Mouse (Mus musculus): ENCODE data around the gene Adamtsl5. TPM values are rescaled to one million over a fixed set of nuclear protein-coding genes. Genes with fewer than 3 reads are reported as not detected.
A peak's percentile ranks its signal among the peaks of the same experiment; 100 is the strongest.

Adamtsl5 gene
- polyA plus RNA-seq, 1 experiment from 2014 or later, result 0.65 TPM

- peaks cover 93% of the 10 kb centered on the region for H3K27me3 ChIP-seq (replicated peaks; ENCODE audit: low read depth, poor library complexity, severe bottlenecking)
- DNase-seq (ENCODE audit: low spot score), result no peak
- H3K4me1 ChIP-seq, result peaks cover 40% of the 10 kb centered on the region
- no peaks in the 10 kb centered on the region for H3K9me3 ChIP-seq
- no peak overlapping the region for H3K27ac ChIP-seq (replicated peaks)
- peaks cover 48% of the 10 kb centered on the region for H3K36me3 ChIP-seq (replicated peaks)
- 20% methylated on average over 12 of the region's 12 CpGs for WGBS
- H3K4me3 ChIP-seq, result peak overlapping the region; percentile 37
Measured at GRCm38 (mm10) chr10:80304458-80304857, 43.8 kb downstream of the Adamtsl5 start.

DNA sequence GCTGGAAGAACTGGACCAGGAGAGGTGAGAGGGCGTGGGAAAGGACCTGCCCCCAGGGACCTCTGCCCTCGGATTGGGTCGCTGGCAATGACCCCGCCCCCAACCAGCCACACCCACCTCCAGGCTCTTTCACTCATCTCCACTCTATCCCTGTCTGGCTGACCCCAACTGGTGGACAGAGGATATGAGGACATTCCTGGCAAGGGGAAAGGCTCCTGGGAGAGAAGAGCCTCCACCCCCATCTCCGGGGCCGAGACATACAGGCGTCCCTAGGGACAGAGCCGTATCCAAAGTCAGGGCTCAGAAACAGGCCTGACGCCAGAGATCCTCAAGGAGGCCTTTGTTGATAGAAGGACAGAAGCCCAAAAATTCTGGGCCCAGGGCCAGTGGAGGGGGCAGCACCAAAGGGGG lies 45.7 kb downstream of the Adamtsl5 start:
- H3K4me1 ChIP-seq, result peaks cover 58% of the 10 kb centered on the region
- no peak overlapping the region for H3K27ac ChIP-seq (replicated peaks)
- no peaks in the 10 kb centered on the region for H3K9me3 ChIP-seq
- peak overlapping the region; percentile 56 for H3K4me3 ChIP-seq
- DNase-seq (ENCODE audit: low spot score), result peak; percentile 56
- peaks cover 28% of the 10 kb centered on the region for H3K36me3 ChIP-seq (replicated peaks)
- H3K27me3 ChIP-seq (replicated peaks; ENCODE audit: low read depth, poor library complexity, severe bottlenecking), result peaks cover 95% of the 10 kb centered on the region
- 12% methylated on average over 9 of the region's 9 CpGs for WGBS

DNA sequence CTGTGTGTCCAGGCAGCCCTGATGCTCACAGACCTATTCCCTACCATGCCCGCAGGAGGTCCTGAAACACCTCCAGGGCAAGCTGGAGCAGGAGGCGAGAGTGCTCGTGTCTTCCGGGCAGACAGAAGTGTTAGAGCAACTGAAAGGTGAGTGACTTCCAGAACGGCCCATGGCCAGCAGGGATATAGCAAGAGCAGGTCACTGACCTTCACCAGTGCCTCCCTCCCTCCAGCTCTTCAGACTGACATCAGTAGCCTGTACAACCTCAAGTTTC lies 46.2 kb downstream of the Adamtsl5 start:
- Histone ChIP-seq H3K36me3 (replicated peaks) (peaks cover 23% of the 10 kb centered on the region), H3K9me3 (no peaks in the 10 kb centered on the region), H3K27me3 (replicated peaks; ENCODE audit: low read depth, poor library complexity, severe bottlenecking) (peaks cover 95% of the 10 kb centered on the region), H3K4me1 (peaks cover 63% of the 10 kb centered on the region), H3K4me3 (peak overlapping the region; percentile 56), H3K27ac (replicated peaks) (no peak overlapping the region)
- WGBS, result 46% methylated on average over 5 of the region's 5 CpGs
- DNase-seq (ENCODE audit: low spot score), result no peak

DNA sequence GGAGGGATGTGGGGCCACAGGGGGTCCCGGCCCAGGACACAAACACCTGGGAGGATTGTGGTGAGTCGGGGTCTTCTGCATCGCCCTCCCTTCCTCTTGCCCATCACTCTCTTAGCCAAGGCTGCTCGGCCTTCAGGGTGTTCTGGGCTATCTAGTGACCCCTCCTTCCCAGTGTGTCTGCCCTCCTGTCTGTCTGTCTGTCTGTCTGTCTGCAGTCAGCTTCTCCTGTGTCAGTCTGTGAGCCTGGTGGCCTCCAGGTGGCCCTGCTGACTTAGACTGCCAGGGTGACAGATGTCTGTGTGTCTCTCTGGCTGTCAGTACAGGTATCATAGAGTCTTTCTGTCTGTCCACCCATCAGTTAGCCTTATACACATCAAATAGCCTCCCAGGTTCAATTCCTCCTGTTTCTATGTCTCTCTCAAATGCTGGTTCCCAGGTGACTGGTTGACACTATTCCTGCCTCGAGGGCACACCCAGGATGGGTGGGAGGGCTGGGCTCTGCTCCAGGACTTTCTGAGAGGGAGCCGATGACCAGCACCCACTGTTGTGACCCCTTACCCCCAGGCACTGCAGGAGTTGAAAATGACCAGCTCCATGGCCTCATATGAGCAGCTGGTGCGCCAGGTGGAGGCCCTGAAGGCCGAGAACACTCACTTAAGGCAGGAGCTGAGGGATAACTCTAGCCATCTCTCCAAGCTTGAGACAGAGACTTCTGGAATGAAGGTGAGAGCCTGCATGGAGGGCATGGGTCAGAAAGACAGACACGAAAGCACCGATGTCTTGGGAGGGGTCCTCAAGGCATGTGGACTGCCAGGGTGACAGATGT lies 46.7 kb downstream of the Adamtsl5 start:
- Histone ChIP-seq H3K9me3 (no peaks in the 10 kb centered on the region), H3K27ac (replicated peaks) (peak overlapping the region; percentile 81), H3K36me3 (replicated peaks) (peaks cover 18% of the 10 kb centered on the region), H3K4me1 (peaks cover 68% of the 10 kb centered on the region), H3K4me3 (peak overlapping the region; percentile 56), H3K27me3 (replicated peaks; ENCODE audit: low read depth, poor library complexity, severe bottlenecking) (peaks cover 95% of the 10 kb centered on the region)
- WGBS, result 70% methylated on average over 10 of the region's 10 CpGs
- no peak for DNase-seq (ENCODE audit: low spot score)

- no peaks in the 10 kb centered on the region for H3K9me3 ChIP-seq
- DNase-seq (ENCODE audit: low spot score), result no peak
- H3K4me3 ChIP-seq, result peak overlapping the region; percentile 56
- peak overlapping the region; percentile 81 for H3K27ac ChIP-seq (replicated peaks)
- peaks cover 10% of the 10 kb centered on the region for H3K36me3 ChIP-seq (replicated peaks)
- 18% methylated on average over 11 of the region's 11 CpGs for WGBS
- peaks cover 75% of the 10 kb centered on the region for H3K4me1 ChIP-seq
- peaks cover 90% of the 10 kb centered on the region for H3K27me3 ChIP-seq (replicated peaks; ENCODE audit: low read depth, poor library complexity, severe bottlenecking)
Measured at GRCm38 (mm10) chr10:80300672-80301181, 47.5 kb downstream of the Adamtsl5 start.

GRCm38 (mm10) chr10:80299824-80300223 lies 48.4 kb downstream of the Adamtsl5 start:
- peak overlapping the region; percentile 83; the same call in 1 of the 2 replicates for H3K27ac ChIP-seq (replicated peaks)
- no peak for DNase-seq (ENCODE audit: low spot score)
- peaks cover 81% of the 10 kb centered on the region for H3K27me3 ChIP-seq (replicated peaks; ENCODE audit: low read depth, poor library complexity, severe bottlenecking)
- H3K4me1 ChIP-seq, result peaks cover 82% of the 10 kb centered on the region
- H3K36me3 ChIP-seq (replicated peaks), result peaks cover 5% of the 10 kb centered on the region
- H3K4me3 ChIP-seq, result peak overlapping the region; percentile 56
- WGBS, result 46% methylated on average over 10 of the region's 10 CpGs
- no peaks in the 10 kb centered on the region for H3K9me3 ChIP-seq

- H3K4me3 ChIP-seq, result peak overlapping the region; percentile 56
- no peaks in the 10 kb centered on the region for H3K9me3 ChIP-seq
- H3K4me1 ChIP-seq, result peaks cover 82% of the 10 kb centered on the region
- no peak for DNase-seq (ENCODE audit: low spot score)
- peak overlapping the region; percentile 83 for H3K27ac ChIP-seq (replicated peaks)
- peaks cover 9% of the 10 kb centered on the region for H3K36me3 ChIP-seq (replicated peaks)
- 7% methylated on average over 15 of the region's 15 CpGs for WGBS
- H3K27me3 ChIP-seq (replicated peaks; ENCODE audit: low read depth, poor library complexity, severe bottlenecking), result peaks cover 76% of the 10 kb centered on the region
Measured at GRCm38 (mm10) chr10:80299301-80299700, 48.9 kb downstream of the Adamtsl5 start.

- no peaks in the 10 kb centered on the region for H3K9me3 ChIP-seq
- peak overlapping the region; percentile 83 for H3K27ac ChIP-seq (replicated peaks)
- peaks cover 15% of the 10 kb centered on the region for H3K36me3 ChIP-seq (replicated peaks)
- peaks cover 88% of the 10 kb centered on the region for H3K4me1 ChIP-seq
- 4% methylated on average over 26 of the region's 26 CpGs for WGBS
- DNase-seq (ENCODE audit: low spot score), result peak; percentile 92
- H3K4me3 ChIP-seq, result peak overlapping the region; percentile 56
- H3K27me3 ChIP-seq (replicated peaks; ENCODE audit: low read depth, poor library complexity, severe bottlenecking), result peaks cover 70% of the 10 kb centered on the region
Measured at GRCm38 (mm10) chr10:80298571-80299281, 49.5 kb downstream of the Adamtsl5 start.

GRCm38 (mm10) chr10:80297526-80298133 lies 50.6 kb downstream of the Adamtsl5 start:
- Histone ChIP-seq H3K36me3 (replicated peaks) (peaks cover 24% of the 10 kb centered on the region), H3K9me3 (no peaks in the 10 kb centered on the region), H3K27me3 (replicated peaks; ENCODE audit: low read depth, poor library complexity, severe bottlenecking) (peaks cover 64% of the 10 kb centered on the region), H3K27ac (replicated peaks) (no peak overlapping the region), H3K4me3 (0 out of 2 replicates have a peak overlapping the region, but pooled peaks have one; percentile 8), H3K4me1 (peaks cover 92% of the 10 kb centered on the region)
- DNase-seq (ENCODE audit: low spot score), result no peak
- 71% methylated on average over 8 of the region's 8 CpGs for WGBS

DNA sequence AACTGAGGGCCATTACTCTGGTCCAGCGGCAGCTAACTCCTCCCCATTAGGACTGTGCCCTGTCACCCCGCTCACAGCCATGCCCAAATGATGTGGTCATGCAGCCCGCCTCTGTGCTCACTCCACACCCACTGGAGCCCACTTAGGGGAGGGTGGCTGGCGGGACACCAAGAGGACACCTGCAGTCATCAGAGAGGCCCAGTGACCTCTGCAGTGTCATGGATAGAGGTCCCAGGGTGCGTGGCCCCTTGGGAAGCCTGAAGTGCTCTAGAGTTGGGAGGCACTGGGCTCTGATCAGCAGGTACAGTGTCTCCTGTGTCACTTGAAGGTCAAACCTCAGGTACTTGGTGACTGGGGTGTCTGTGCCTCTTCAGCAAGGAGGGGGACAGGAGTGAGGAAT lies 51.4 kb downstream of the Adamtsl5 start:
- H3K36me3 ChIP-seq (replicated peaks), result peaks cover 24% of the 10 kb centered on the region
- H3K4me3 ChIP-seq, result peak overlapping the region; percentile 98
- no peak for DNase-seq (ENCODE audit: low spot score)
- H3K27ac ChIP-seq (replicated peaks), result peak overlapping the region; percentile 42
- H3K27me3 ChIP-seq (replicated peaks; ENCODE audit: low read depth, poor library complexity, severe bottlenecking), result peaks cover 56% of the 10 kb centered on the region
- 79% methylated on average over 5 of the region's 5 CpGs for WGBS
- peaks cover 89% of the 10 kb centered on the region for H3K4me1 ChIP-seq
- no peaks in the 10 kb centered on the region for H3K9me3 ChIP-seq

DNA sequence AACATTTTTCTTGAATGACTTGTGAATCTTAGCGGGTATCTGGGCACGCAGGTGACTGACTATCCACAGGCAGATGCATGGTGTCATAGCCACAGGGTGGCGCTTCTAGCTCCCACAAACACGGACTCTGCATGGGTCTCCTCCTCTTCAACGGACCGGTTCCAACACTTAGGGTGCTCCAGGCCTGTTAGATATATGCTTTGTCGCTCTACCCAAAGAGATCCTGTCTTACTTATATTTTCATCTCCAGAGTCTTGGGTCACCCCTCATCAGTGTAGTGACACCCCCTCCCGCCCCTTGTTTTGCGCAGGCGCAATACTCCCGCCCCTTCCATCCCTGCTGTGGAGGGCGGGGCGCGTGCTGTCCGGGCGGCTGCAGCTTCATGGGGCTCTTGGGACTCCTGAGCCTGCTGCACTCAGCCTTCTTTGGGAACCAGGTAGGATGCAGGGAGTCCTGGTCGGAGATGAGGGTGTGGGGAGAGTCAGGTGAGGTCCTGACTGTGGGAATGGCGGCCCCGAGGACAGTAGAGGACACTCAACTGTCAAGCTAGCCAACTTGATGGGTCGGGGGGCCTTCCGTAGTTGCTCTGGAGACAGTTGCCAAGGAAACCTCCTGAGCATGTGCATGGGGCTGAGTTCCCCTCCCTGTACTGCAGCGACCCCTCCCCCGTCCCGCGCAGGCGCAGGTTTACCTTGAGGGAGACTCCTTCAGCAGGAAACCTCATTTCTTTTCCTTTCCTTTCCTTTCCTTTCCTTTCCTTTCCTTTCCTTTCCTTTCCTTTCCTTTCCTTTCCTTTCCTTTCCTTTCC lies 52.4 kb downstream of the Adamtsl5 start, which contains the start of gene Apc2:
Gene Apc2 (plus strand): TSS at position 360 of the 808 bp plus-strand sequence.
- peak; percentile 82 for DNase-seq (ENCODE audit: low spot score)
- Histone ChIP-seq H3K9me3 (no peaks in the 10 kb centered on the region), H3K4me1 (peaks cover 80% of the 10 kb centered on the region), H3K36me3 (replicated peaks) (peaks cover 24% of the 10 kb centered on the region), H3K27ac (replicated peaks) (peak within 1 kb of the TSS; percentile 42), H3K4me3 (peak within 1 kb of the TSS; percentile 98), H3K27me3 (replicated peaks; ENCODE audit: low read depth, poor library complexity, severe bottlenecking) (peaks cover 46% of the 10 kb centered on the region)
- WGBS, result under 1% methylated on average over 26 of the region's 26 CpGs
